Mouse (Mus musculus) liver, adult (tissue): Measurements from ENCODE around the gene Gm28042.

Experiments used
- GATA4 ChIP-seq: IDR thresholded peaks from 2 replicates; pipeline ENCODE4 v1.6.1; 2014; ENCODE audit warnings: mild to moderate bottlenecking, low read length; ENCODE audit not compliant: insufficient replicate concordance

Gm28042 gene

DNA sequence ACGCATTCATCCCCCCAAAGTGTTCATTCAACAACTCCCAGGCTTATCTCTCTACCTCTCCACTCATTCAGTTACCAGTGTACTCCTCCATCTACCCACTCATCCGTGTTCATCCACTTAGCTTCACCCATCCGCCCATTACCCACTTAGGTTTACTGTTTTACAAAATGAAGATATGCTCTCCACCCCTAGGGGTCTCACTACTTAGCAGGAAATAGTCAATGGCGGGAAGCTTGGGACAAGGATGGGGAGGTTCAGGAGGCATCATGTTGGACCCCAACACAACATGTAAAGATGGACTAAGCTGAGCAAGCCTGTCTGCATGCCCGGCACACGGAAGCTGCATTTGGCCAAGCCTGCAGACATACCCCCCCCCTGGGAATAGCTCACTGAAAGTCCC is 37.3 kb downstream of the Gm28042 start:
- TF ChIP-seq GATA4, result no peak

DNA sequence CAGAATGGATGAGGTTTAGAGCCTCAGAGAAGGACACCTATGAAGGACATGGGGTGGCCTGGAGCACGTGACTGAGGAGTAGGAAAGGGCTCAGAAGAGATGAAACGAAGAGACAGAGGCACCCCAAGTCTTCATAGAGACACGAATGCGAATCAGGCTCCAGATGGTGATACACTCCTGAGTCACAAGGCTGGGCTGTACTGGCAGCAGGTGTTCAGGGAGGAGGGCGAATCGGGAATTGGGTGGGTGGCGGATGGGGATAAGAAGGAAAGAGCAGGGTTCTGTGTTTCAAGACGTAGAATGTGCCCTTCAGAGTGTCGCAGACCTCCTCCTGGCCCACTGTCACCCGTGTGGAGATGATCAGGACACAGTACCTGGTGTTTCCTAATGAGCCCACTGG is 38.0 kb downstream of the Gm28042 start:
- TF ChIP-seq GATA4, result no peak

DNA sequence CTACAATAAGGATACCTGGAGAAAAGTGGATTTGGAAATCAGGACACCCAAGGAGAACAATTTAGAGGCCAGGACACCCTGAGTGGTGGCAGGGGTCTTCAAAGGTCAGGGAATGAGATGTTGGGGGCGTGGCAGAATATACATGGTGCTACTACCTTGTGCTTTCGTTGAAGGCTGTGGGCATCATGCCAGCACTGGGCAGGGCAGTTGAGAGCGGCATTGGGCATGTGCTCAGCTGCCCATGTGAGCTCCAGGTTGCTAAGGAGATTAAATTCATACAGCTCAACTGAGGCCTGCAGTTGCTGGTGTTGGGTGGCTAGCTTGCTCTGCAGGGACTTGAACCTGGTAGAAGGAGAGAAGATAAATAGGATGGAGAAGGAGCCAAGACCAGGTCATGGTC is 38.9 kb downstream of the Gm28042 start:
- TF ChIP-seq GATA4, result no peak

DNA sequence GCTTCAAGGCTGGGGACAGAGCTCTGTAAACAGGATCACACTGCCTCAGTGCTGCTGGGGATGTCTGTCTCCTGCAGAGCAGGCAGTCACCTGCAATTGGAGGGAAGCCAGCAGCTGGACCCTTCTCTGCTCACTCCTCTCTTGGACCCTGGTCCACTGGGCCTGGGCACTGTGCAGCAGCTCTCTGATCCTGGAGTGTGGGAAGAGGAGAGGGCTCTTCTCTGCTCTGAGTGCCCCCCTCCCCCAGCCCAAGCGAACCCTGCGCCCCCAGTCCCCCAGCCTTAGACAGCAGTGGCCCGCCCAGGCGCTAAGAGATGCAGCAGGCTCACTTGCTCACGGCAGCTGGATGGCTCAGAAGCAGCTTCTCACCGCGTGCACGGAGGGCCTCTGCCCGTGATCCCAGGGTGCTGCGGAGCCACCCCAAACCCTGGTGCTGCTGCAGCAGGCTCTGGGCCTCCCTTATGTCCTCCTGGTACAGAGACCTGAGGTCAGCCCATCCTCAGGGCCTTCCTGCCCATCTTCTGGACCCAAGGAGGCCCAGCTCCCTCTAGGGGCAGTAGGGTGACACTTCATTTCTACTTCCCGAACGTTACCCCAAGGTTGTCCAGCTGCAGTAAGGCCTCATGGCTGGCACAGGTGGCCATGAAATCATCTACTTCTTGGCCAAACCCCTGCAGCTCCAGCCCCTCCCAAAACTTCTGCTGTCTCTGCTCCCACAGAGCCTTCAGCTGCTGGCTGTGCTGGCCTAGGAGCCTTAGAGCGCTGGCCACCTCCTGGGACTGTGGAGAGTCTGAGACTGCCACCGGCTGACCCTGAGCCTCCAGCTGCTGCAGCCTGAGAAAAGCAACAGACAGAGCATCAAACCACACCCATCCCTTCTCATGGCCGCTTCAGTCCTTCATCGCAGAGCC is 41.5 kb downstream of the Gm28042 start:
- no peak for TF ChIP-seq GATA4

DNA sequence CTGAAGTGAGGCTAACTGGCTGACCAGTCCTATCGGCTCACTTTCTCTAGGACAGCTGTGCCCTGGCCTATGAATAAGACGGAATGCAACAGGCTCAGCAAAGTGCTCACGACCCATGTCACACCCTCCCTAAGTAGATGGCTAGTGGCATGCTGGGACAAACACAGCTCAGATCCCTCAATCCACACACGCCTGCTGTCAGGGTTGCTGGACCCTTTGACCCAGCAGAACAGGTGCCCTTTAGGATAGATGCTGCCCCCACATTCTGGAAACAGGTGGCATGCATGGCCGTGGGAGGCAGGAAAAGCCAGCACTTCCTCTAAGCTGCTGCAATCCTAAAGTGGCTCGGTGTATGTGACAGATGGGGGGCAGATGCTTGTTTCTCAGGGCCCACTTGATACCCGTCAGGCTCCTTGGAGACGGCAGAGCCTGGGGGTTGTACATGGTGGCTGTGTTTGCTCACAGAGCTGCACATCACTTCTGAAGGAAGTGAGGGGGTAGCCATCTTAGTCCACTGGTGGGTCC is 42.2 kb downstream of the Gm28042 start:
- TF ChIP-seq GATA4, result no peak

DNA sequence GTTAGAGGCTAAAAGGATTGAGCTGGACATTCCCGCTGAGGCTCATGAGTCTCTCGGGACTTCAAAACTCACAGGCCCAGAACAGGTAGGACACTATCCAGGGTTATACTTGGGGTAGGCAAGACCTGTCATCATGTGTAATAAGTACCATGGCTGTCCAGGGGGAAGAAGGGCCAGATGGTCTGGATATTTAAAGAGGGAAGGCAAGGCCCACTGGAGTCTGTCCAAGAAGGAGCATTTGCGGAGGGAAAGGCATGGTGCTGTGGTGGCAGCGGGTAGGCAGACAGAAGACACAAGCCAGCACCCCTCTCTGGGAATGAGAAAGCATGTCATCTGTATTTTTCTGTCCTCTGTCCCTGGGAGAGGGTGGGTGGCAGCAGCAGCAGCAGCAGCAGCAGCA is 46.8 kb downstream of the Gm28042 start:
- no peak for TF ChIP-seq GATA4

DNA sequence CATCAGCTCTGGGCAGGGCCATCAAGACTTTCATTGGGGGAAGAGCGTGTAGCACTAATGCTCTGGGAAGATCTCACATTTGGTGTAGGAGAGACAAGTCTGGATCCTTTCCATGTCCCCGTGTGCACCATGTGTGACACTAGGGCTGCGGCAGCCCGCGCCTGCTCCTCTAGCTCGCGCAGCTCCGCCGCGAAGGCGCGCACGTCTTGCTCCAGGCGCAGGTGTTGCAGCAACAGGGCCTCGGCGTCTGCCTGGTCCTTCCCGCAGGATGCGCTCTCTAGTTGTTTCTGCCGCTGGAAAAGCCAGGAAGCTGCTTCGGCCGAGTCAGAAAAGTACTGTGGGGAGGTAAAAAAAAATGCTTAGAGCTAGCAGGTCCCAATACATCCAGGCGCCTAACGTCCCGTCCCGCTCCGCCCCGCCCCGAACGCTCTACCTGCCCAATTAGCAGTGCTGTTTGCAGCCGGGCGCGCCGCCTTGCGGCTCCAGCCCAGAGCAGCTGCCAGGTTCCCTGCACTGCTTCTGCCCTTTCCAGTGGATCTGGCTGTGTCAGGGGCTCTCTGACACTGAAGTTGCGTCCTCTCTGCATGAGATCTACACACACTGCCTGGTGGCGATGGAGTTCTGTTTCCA is 48.9 kb downstream of the Gm28042 start:
- no peak for TF ChIP-seq GATA4

DNA sequence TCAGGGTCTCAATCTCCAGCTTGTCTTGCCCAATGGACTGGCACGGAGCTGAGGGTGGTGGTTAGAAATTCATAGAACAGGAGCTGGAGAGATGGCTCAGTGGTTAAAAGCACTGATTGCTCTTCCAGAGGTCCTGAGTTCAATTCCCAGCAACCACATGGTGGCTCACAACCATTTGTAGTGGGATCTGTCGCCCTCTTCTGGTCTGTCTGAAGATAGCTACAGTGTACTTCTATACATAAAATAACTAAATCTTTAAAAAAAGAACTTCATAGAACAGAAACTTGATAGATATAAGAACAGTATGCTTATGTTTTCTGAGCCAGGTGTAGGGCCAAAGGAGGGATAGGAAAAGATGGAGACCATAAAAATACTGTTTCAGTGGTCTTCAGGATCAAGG is 55.1 kb downstream of the Gm28042 start:
- TF ChIP-seq GATA4, result no peak

DNA sequence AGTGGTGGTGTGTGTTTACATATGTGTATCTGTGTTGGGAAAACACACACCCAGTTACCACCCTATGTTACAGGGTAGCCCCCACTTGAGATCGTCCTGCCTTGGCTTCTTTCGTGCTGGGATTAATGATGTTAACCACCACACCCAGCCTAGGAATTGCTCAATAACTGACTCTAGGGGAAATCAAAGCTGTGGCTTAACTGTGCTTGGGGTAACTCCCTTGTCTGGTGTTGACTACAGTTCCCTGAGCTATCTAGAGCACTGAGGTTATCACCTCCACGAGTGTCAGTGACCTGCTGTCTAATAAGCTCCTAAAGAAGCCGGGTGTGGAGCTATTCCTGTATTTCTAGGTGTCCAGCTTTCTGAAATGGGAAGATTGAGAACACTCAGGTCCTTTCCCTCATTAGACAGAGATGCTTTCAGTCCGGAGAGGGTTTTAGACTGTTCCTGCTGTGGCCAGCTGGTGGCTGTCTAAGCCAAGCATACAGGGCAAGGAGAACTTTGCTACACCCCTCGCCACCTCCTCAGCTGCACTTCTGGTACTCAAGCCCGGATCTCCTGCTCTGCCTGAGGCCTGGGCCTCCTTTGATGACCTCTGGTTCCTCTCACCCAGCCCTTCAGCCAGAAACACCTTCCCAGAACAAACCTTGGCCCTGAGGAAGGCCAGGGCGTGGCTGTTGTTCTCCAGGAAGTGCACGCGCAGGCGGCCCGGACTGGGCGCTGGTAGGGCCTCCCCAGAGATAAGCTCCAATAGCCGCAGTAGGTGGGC is 57.5 kb downstream of the Gm28042 start:
- TF ChIP-seq GATA4, result no peak

DNA sequence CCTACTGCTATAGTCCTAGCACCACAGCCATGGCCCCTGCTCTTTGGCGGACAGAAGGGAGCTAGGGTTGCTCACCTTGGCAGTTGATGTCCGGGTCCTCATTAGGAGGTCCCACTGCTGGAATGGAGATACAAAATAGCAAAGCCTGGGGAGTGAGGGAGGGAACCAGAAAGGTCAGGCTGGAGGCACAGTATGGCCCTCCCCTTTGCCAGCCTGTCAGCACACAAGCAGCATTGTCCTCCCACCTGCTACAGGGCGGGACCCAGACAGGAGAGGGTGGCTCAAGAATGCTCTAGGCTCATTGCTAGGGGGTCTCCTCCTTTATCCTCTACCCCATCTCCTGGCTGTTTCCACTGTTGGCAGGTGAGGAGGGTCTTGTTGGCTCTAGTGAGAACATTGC is 58.7 kb downstream of the Gm28042 start:
- TF ChIP-seq GATA4, result no peak

DNA sequence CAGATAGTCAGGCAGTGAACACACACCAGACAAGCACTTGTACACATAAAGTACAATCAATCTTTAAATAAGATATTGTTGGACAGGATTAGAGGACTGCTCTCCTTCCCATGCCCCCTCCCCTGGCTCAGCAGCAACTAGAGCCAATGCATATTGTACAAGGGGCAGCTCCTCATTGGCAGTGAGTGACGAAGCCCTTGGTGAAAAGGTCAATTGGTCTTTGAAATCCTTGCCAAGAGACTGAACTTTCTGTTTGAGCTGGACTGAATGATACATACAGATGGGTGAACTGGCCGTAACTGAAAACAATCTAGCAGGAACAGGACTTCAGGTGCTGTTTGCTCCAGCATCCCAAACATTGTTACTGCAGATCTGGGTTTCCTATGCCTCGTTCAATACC is 60.1 kb downstream of the Gm28042 start:
- no peak for TF ChIP-seq GATA4

DNA sequence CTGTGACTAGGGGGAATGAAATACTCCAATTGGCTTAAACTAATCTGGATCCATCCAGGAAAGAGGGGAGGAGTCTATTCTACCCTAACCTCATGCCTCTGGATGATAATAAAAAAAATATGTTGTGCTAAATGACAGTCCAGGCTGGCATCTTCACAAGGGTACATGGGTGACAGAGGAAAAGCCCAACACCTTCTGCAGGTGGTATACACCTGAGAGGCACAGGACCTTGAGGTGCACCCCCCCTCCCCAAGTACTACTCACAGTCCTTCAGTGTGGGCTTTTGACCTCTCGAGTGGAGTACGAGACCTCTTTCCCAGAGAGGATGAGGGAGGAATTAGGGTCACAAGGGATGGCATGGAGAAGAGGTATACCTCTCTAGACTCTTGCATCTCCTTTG is 60.6 kb downstream of the Gm28042 start:
- TF ChIP-seq GATA4, result no peak

DNA sequence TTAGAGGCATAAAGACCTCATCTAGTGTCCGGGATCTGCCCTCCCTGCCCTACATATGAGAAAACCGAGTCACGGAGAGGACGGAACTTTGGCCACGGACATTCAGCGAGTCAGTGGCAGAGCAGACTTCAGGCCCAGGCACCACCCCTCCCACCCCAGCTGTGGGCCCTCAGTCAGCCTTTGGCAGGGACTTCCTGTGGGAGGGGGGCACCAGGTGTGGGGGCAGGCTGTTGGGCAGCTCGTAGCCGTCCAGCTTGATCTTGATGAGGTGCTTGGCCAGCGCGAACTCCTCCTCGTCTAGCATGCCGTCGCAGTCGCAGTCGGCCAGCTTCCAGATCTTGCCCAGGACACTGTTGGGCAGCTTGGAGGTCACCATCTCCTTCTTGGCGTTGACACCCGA is 63.7 kb downstream of the Gm28042 start:
- no peak for TF ChIP-seq GATA4
